Mouse (Mus musculus) megakaryocyte, embryonic 14.5 days (primary cell): ENCODE results near the gene Cldn9.

ENCODE experiments used
- FLI1 ChIP-seq: IDR thresholded peaks from 2 replicates; pipeline ENCODE4 v1.6.1; 2012; ENCODE audit warnings: low read length, inconsistent platforms, mixed read lengths
- GATA1 ChIP-seq: IDR thresholded peaks from 3 replicates; pipeline ENCODE4 v1.6.1; 2012; ENCODE audit warnings: mixed read lengths, low read length, inconsistent platforms, borderline replicate concordance

DNA sequence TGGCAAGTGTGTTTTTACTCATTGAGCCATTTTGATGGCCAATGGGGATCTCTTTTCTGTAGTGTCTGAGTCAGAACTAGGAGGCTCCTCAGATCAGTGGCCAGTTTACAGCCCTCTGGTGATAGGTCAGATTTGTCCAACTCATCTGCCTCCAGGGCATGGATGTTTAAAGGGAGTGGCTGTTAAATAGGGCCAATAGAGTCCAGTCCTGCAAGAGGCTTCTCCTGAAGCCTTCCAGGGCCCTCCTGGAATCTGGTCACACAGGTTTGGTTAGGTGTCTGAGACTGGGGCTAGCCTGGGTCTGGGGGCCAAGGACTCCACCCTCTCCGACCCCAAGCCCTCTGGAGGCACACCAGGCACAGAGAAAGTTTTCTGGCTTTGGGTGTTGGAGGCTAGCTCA is 10.7 kb upstream of the Cldn9 start:
- TF ChIP-seq GATA1 (no peak), FLI1 (no peak)
